Mouse (Mus musculus): ENCODE measurements at regions not wholly inside any gene's neighbourhood (a gene's known extent, or its start where the extent isn't known, plus 50 kb on each side); places are given as distances from the start of the nearest gene placed in this dataset.
A peak's percentile ranks its signal among the peaks of the same experiment; 100 is the strongest.

DNA sequence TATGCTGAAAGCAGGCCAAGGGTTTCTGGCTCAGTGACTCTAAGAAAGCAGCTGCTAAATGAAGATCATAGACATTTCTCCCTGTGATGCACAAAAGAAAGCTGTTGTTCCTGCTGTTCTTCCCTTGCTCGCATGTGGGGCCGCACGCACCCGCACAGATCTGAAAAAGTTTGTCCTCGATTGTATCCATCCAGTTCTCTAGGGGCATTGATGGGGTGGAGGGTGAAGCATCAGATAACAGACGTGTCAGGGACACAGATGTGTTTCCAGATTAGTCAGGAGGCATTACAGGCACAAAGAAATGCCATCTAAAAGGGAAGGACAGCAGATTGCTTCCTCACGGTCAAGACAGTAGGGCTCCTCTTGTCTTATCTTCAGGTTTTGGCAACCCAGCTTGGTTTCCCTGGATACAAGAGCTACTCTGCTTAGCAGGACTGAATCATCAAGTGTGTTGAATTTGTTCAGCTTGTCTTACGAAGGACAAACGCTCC lies 2001.3 kb downstream of the Pcdh9 start:
- peak; percentile 27 for DNase-seq (ENCODE audit: low spot score)

DNA sequence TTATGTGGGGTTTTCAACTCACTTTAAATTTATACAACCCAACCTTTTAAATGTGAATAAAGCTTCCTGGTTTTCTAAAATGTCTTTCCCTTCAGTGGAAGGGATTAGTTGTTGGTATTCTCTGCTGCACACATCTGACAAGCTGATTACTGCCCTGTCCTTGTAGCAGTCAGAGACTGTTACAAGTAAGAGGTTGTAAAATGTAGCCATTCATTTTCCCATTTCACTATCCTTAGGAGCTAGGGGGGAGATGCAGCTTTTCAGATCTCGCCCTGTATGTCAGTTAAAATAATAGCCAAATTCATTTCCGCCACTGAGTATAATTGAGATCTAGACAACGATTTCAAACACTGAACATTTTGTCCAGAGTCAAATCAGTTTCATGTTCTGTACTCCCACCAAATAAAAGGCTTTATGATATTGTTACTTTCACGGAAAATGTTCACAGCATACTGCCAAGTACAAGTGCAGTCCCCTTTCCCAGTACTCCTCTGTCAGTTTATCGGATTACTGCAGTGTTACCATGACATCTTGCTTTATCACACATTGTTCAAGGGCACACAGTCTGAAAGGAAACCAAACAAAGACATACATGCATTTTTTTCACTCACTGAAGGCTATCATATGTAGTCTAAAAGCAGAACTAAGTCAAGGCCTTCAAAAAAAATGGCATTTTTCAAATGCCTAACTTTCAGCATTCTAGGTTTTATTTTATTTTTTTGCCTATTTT lies 2024.4 kb downstream of the Pcdh9 start:
- no peak for DNase-seq (ENCODE audit: low spot score)

DNA sequence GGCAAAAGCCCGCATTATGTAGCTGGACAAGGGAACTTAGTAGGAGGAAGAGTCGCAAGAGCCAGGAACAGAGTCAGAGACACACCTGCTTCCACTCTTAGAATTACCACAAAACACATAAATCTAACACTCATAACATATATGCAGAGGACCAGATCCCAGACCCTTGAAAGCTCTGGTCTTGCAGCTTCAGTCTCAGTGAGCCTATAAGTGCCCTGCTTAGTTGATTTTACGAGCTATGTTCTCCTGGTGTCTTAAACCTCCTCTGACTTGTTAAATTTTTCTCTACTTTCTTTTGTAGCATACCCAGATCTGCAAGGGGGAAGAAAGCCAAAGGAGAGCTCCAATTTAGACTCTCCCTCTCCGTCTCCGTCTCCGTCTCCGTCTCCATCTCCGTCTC lies 2038.2 kb downstream of the Pcdh9 start:
- DNase-seq (ENCODE audit: low spot score) = no peak

All from ovary, postnatal 36 days (tissue).